Mouse (Mus musculus) gastrocnemius, adult 18-20 months (tissue): ENCODE measurements around the gene Gas1. TPM values are rescaled to one million over a fixed set of nuclear protein-coding genes. Genes with fewer than 3 reads are reported as not detected.

Experiments used
- DNase-seq: peaks from one replicate; pipeline ENCODE4 v3.0.0; 2021; ENCODE audit warnings: low spot score
- total RNA-seq, 2 experiments: library from RNA; stranded (reverse); gene quantifications; 2 replicates each; pipeline ENCODE4 v1.2.3; 2021

Gene Gas1
- total RNA-seq, 2 experiments from 2014 or later, result 10.5 to 12.5 TPM

- no peak for DNase-seq
Observed at GRCm38 (mm10) chr13:60125020-60125419, 52.1 kb downstream of the Gas1 start.

GRCm38 (mm10) chr13:60124456-60124855, 52.7 kb downstream of the Gas1 start:
- DNase-seq, result no peak
